Mouse (Mus musculus) heart, embryonic 13.5 days (tissue): ENCODE data around the gene Itih3. TPM values are rescaled to one million over a fixed set of nuclear protein-coding genes. Genes with fewer than 3 reads are reported as not detected.

Experiments
- ATAC-seq: fragments of 200-750 bp; cut with Nextera tagmentation; 2 replicates; pipeline ENCODE4 v1.8.0; 2017; ENCODE audit warnings: moderate TSS enrichment; ENCODE audit not compliant: insufficient number of reproducible peaks, low FRiP score, low TSS enrichment; ENCODE audit errors: extremely low read depth
- H3K27ac ChIP-seq: fragments of 300-500 bp; sonication (generic); replicated peaks from 2 replicates; pipeline ENCODE4 v1.5.1; 2015; ENCODE audit warnings: moderate library complexity, mild to moderate bottlenecking, inconsistent platforms
- H3K27me3 ChIP-seq: fragments of 300-500 bp; sonication (generic); replicated peaks from 2 replicates; pipeline ENCODE4 v1.6.1; 2015; ENCODE audit warnings: mild to moderate bottlenecking, inconsistent platforms
- H3K36me3 ChIP-seq: fragments of 300-500 bp; sonication (generic); 2 replicates; pipeline ENCODE4 v1.6.1; 2015; ENCODE audit warnings: mild to moderate bottlenecking, inconsistent platforms
- H3K4me1 ChIP-seq: fragments of 300-500 bp; sonication (generic); 2 replicates; pipeline ENCODE4 v1.6.1; 2015; ENCODE audit warnings: inconsistent platforms
- H3K4me2 ChIP-seq: fragments of 300-500 bp; sonication (generic); 2 replicates; pipeline ENCODE4 v1.6.1; 2015; ENCODE audit warnings: inconsistent platforms, mild to moderate bottlenecking, moderate library complexity
- H3K4me3 ChIP-seq: fragments of 300-500 bp; sonication (generic); 2 replicates; pipeline ENCODE4 v1.5.1; 2015; ENCODE audit warnings: moderate library complexity, mild to moderate bottlenecking, inconsistent platforms
- H3K9ac ChIP-seq: fragments of 300-500 bp; sonication (generic); 2 replicates; pipeline ENCODE4 v1.6.1; 2015; ENCODE audit warnings: inconsistent platforms, mild to moderate bottlenecking, moderate library complexity
- H3K9me3 ChIP-seq: fragments of 300-500 bp; sonication (generic); 2 replicates; pipeline ENCODE4 v1.6.1; 2016; ENCODE audit warnings: inconsistent platforms
- WGBS: fragments of 180-500 bp; shearing (Covaris S2); methylation state at CpG from one replicate; pipeline ENCODE4 v1.1.7; 2015; ENCODE audit warnings: mixed read lengths; 5-methylcytosine and 5-hydroxymethylcytosine counted together
- polyA plus RNA-seq: library from polyadenylated mRNA; unstranded; fragments of >200 nt; fragmentation: Nextera tagmentation; extraction: Ambion mirVana; gene quantifications from 2 replicates; pipeline ENCODE4 v1.2.1, GENCODE M21; 2015

The Itih3 gene
- 1.5 and 5.1 TPM in 2 replicates for polyA plus RNA-seq

- no peaks in the 10 kb centered on the region for H3K36me3 ChIP-seq
- no peak within 1 kb of the TSS for H3K9ac ChIP-seq
- H3K4me1 ChIP-seq = peaks cover 10% of the 10 kb centered on the region; the same call in 1 of the 2 replicates
- no peak for ATAC-seq
- H3K9me3 ChIP-seq = no peaks in the 10 kb centered on the region
- WGBS = 38% methylated on average over 6 of the region's 6 CpGs
- no peak within 1 kb of the TSS for H3K4me3 ChIP-seq
- H3K27me3 ChIP-seq = no peaks in the 10 kb centered on the region
- no peak within 1 kb of the TSS for H3K27ac ChIP-seq
- no peak within 1 kb of the TSS for H3K4me2 ChIP-seq
Measured at GRCm38 (mm10) chr14:30923375-30924105, at the start of gene Itih3. Itih3 (minus strand) TSS chr14:30923760.

- WGBS = 81% methylated on average over 1 of the region's 1 CpGs
- no peaks in the 10 kb centered on the region for H3K27me3 ChIP-seq
Measured at GRCm38 (mm10) chr14:30960366-30960765, 36.8 kb upstream of the Itih3 start.

GRCm38 (mm10) chr14:30959031-30959430 is 35.5 kb upstream of the Itih3 start:
- no peaks in the 10 kb centered on the region for H3K27me3 ChIP-seq
- no peaks in the 10 kb centered on the region for H3K9me3 ChIP-seq
- H3K4me1 ChIP-seq = no peaks in the 10 kb centered on the region
- no peak for ATAC-seq
- no peaks in the 10 kb centered on the region for H3K36me3 ChIP-seq
- WGBS = 80% methylated on average over 4 of the region's 4 CpGs
- H3K27ac ChIP-seq = no peak overlapping the region
- no peak overlapping the region for H3K4me2 ChIP-seq
- no peak overlapping the region for H3K9ac ChIP-seq
- no peak overlapping the region for H3K4me3 ChIP-seq

More at GRCm38 (mm10) chr14:30960366-30960765, 36.8 kb upstream of the Itih3 start:
- no peaks in the 10 kb centered on the region for H3K4me1 ChIP-seq
- no peak overlapping the region for H3K9ac ChIP-seq
- H3K4me2 ChIP-seq = no peak overlapping the region
- H3K27ac ChIP-seq = no peak overlapping the region
- H3K4me3 ChIP-seq = no peak overlapping the region
- H3K9me3 ChIP-seq = no peaks in the 10 kb centered on the region
- no peaks in the 10 kb centered on the region for H3K36me3 ChIP-seq
- no peak for ATAC-seq

GRCm38 (mm10) chr14:30958517-30958916 is 35.0 kb upstream of the Itih3 start:
- Histone ChIP-seq H3K27ac (no peak overlapping the region), H3K36me3 (0 out of 2 replicates have a peak, but pooled peaks cover 2% of the 10 kb centered on the region), H3K9ac (no peak overlapping the region), H3K4me1 (no peaks in the 10 kb centered on the region), H3K4me2 (no peak overlapping the region), H3K27me3 (no peaks in the 10 kb centered on the region), H3K9me3 (no peaks in the 10 kb centered on the region), H3K4me3 (no peak overlapping the region)
- 57% methylated on average over 2 of the region's 2 CpGs for WGBS
- no peak for ATAC-seq

- H3K9ac ChIP-seq = peak within 1 kb of the TSS; percentile 92
- peak; percentile 95 for ATAC-seq
- peak within 1 kb of the TSS; percentile 91 for H3K4me3 ChIP-seq
- H3K4me2 ChIP-seq = peak within 1 kb of the TSS; percentile 90
- peaks cover 9% of the 10 kb centered on the region for H3K4me1 ChIP-seq
- H3K36me3 ChIP-seq = 0 out of 2 replicates have a peak, but pooled peaks cover 2% of the 10 kb centered on the region
- H3K27me3 ChIP-seq = no peaks in the 10 kb centered on the region; the same call in 1 of the 2 replicates
- no peaks in the 10 kb centered on the region for H3K9me3 ChIP-seq
- peak within 1 kb of the TSS; percentile 57 for H3K27ac ChIP-seq
- under 1% methylated on average over 57 of the region's 57 CpGs for WGBS
Measured at GRCm38 (mm10) chr14:30951154-30951825, 27.7 kb upstream of the Itih3 start, which contains the start of gene Nek4. Nek4 (plus strand) TSS chr14:30951377.

GRCm38 (mm10) chr14:30949986-30950385 is 26.4 kb upstream of the Itih3 start:
- H3K4me3 ChIP-seq = no peak overlapping the region
- H3K36me3 ChIP-seq = 0 out of 2 replicates have a peak, but pooled peaks cover 2% of the 10 kb centered on the region
- H3K9me3 ChIP-seq = no peaks in the 10 kb centered on the region
- H3K27me3 ChIP-seq = peaks cover 6% of the 10 kb centered on the region; the same call in 1 of the 2 replicates
- no peak overlapping the region for H3K9ac ChIP-seq
- no peak for ATAC-seq
- peaks cover 9% of the 10 kb centered on the region for H3K4me1 ChIP-seq
- 92% methylated on average over 10 of the region's 10 CpGs for WGBS
- H3K4me2 ChIP-seq = no peak overlapping the region
- no peak overlapping the region for H3K27ac ChIP-seq

GRCm38 (mm10) chr14:30944745-30945144 is 21.2 kb upstream of the Itih3 start:
- WGBS = 69% methylated on average over 2 of the region's 2 CpGs
- Histone ChIP-seq H3K27me3 (peaks cover 6% of the 10 kb centered on the region; the same call in 1 of the 2 replicates), H3K4me1 (no peaks in the 10 kb centered on the region), H3K27ac (no peak overlapping the region), H3K4me3 (no peak overlapping the region), H3K9me3 (no peaks in the 10 kb centered on the region), H3K4me2 (no peak overlapping the region), H3K9ac (no peak overlapping the region), H3K36me3 (no peaks in the 10 kb centered on the region)
- no peak for ATAC-seq

- H3K9ac ChIP-seq = no peak overlapping the region
- 59% methylated on average over 11 of the region's 11 CpGs for WGBS
- no peaks in the 10 kb centered on the region for H3K4me1 ChIP-seq
- H3K36me3 ChIP-seq = no peaks in the 10 kb centered on the region
- no peak overlapping the region for H3K27ac ChIP-seq
- no peak for ATAC-seq
- no peak overlapping the region for H3K4me3 ChIP-seq
- peaks cover 6% of the 10 kb centered on the region; the same call in 1 of the 2 replicates for H3K27me3 ChIP-seq
- no peaks in the 10 kb centered on the region for H3K9me3 ChIP-seq
- no peak overlapping the region for H3K4me2 ChIP-seq
Measured at GRCm38 (mm10) chr14:30943860-30944674, 20.5 kb upstream of the Itih3 start.

- Histone ChIP-seq H3K27ac (no peak within 1 kb of the TSS), H3K4me1 (no peaks in the 10 kb centered on the region), H3K4me3 (no peak within 1 kb of the TSS), H3K9me3 (no peaks in the 10 kb centered on the region), H3K4me2 (no peak within 1 kb of the TSS), H3K36me3 (no peaks in the 10 kb centered on the region), H3K27me3 (peaks cover 6% of the 10 kb centered on the region; the same call in 1 of the 2 replicates), H3K9ac (no peak within 1 kb of the TSS)
- WGBS = 78% methylated on average over 7 of the region's 7 CpGs
- no peak for ATAC-seq
Measured at GRCm38 (mm10) chr14:30943038-30943437, 19.5 kb upstream of the Itih3 start, which contains the start of gene Itih1. Itih1 (minus strand) TSS chr14:30943289.

- Histone ChIP-seq H3K27me3 (peaks cover 10% of the 10 kb centered on the region; the same call in 1 of the 2 replicates), H3K9ac (no peak overlapping the region), H3K4me1 (no peaks in the 10 kb centered on the region), H3K9me3 (no peaks in the 10 kb centered on the region), H3K36me3 (no peaks in the 10 kb centered on the region), H3K4me3 (no peak overlapping the region), H3K4me2 (no peak overlapping the region), H3K27ac (no peak overlapping the region)
- WGBS = 69% methylated on average over 4 of the region's 4 CpGs
- no peak for ATAC-seq
Measured at GRCm38 (mm10) chr14:30942254-30942653, 18.7 kb upstream of the Itih3 start.

GRCm38 (mm10) chr14:30933351-30933750 is 9.8 kb upstream of the Itih3 start:
- whole genome bisulfite sequencing = 78% methylated on average over 9 of the region's 9 CpGs
- Histone ChIP-seq H3K36me3 (no peaks in the 10 kb centered on the region), H3K27ac (no peak overlapping the region), H3K4me3 (no peak overlapping the region), H3K27me3 (0 out of 2 replicates have a peak, but pooled peaks cover 5% of the 10 kb centered on the region), H3K9ac (no peak overlapping the region), H3K4me1 (no peaks in the 10 kb centered on the region), H3K9me3 (no peaks in the 10 kb centered on the region), H3K4me2 (no peak overlapping the region)
- ATAC-seq = no peak
